Mouse (Mus musculus) splenic B cell, adult 2 months (primary cell): ENCODE measurements around the gene Gm266.

Experiments used
- DNase-seq: peaks from one replicate; pipeline ENCODE4 v3.0.0-alpha.2; 2011; ENCODE audit warnings: low read depth, low spot score
- H3K27me3 ChIP-seq: 2 replicates; pipeline ENCODE4 v1.6.1; 2012; ENCODE audit warnings: mild to moderate bottlenecking, low read length, moderate library complexity, mixed read lengths; ENCODE audit not compliant: control insufficient read depth, poor library complexity, insufficient read depth, severe bottlenecking
- H3K36me3 ChIP-seq: 2 replicates; pipeline ENCODE4 v1.6.1; 2012; ENCODE audit warnings: mild to moderate bottlenecking, low read length, moderate library complexity, mixed read lengths; ENCODE audit not compliant: control insufficient read depth, poor library complexity, insufficient read depth, severe bottlenecking

Gm266 gene

GRCm38 (mm10) chr12:111442309-111443010 is 43.2 kb downstream of the Gm266 start, which contains the start of gene Tnfaip2:
Gene Tnfaip2, plus strand, starts transcription at chr12:111442469.
- Histone ChIP-seq H3K36me3 (no peaks in the 10 kb centered on the region), H3K27me3 (no peaks in the 10 kb centered on the region)
- peak; percentile 42 for DNase-seq

- Histone ChIP-seq H3K36me3 (no peaks in the 10 kb centered on the region), H3K27me3 (no peaks in the 10 kb centered on the region)
- no peak for DNase-seq
These were observed 44.1 kb downstream of the Gm266 start for GRCm38 (mm10) chr12:111441523-111441922.

GRCm38 (mm10) chr12:111440701-111441373 is 44.8 kb downstream of the Gm266 start:
- no peak for DNase-seq
- Histone ChIP-seq H3K27me3 (no peaks in the 10 kb centered on the region), H3K36me3 (no peaks in the 10 kb centered on the region)

GRCm38 (mm10) chr12:111438850-111439249 is 46.8 kb downstream of the Gm266 start:
- DNase-seq = no peak
- no peaks in the 10 kb centered on the region for H3K36me3 ChIP-seq
- no peaks in the 10 kb centered on the region for H3K27me3 ChIP-seq

- no peak for DNase-seq
- Histone ChIP-seq H3K36me3 (no peaks in the 10 kb centered on the region), H3K27me3 (no peaks in the 10 kb centered on the region)
These were observed 48.3 kb downstream of the Gm266 start for GRCm38 (mm10) chr12:111437222-111437900.

- no peak for DNase-seq
- Histone ChIP-seq H3K36me3 (no peaks in the 10 kb centered on the region), H3K27me3 (no peaks in the 10 kb centered on the region)
These were observed 49.0 kb downstream of the Gm266 start for GRCm38 (mm10) chr12:111436640-111437039.

GRCm38 (mm10) chr12:111436170-111436569 is 49.5 kb downstream of the Gm266 start:
- Histone ChIP-seq H3K36me3 (no peaks in the 10 kb centered on the region), H3K27me3 (no peaks in the 10 kb centered on the region)
- DNase-seq = no peak

GRCm38 (mm10) chr12:111434745-111435327 is 50.8 kb downstream of the Gm266 start:
- no peaks in the 10 kb centered on the region for H3K36me3 ChIP-seq
- DNase-seq = no peak
- H3K27me3 ChIP-seq = no peaks in the 10 kb centered on the region
